15 mouse cellular contexts compared by ENCODE assay signal in the genomic region with DNA sequence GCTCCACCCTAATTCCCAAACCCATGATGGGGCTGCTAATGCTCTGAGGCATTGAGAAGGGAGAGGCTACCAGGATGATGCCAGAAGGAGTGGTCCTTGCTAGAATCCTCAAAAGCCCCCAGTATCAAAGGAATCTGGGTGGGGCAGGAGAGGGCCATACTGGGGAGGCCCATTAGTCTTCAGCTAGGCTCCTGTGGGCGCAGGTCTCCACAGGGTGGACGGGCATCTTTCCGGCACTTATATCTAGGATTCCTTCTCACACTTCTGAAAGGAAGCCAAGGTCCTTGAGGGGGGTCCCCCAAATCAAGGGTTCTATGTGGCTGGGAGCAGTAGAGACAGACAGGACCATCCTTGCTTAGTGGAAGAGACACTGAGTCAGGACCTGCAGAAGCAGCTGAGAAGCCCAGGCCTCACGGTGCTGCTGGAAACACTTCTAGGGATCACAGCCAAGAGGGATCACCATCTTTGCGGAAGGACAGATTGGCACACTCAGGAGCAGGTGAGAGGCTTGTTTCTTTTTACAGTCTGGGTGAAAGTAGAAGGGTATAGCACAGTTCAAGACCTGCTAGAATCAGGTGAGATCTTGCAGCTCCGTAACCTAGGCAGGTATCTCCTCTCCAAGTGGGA.
"Had no signal": no experiment of that assay in that cellular context is flagged by ENCODE, and none has a peak within 500 bp of the region (broad histone marks: within the 10 kb centered on the region; RNA-seq: fewer than 3 reads in every experiment).

Gene Mrgprd, plus strand, starts transcription at position 51 of the 627 bp plus-strand sequence.

- DNase-seq: gastrocnemius, adult 2 months; gastrocnemius, postnatal 10 days; gastrocnemius, postnatal 36 days; heart, adult 18-20 months; heart, postnatal 14 days; heart, postnatal 36 days; kidney, adult 11 months; kidney, adult 2 months; kidney, adult 9 months; kidney, postnatal 14 days; kidney, postnatal 36 days; layer of hippocampus, adult 9-11 months; layer of hippocampus, postnatal 36 days; left cerebral cortex, postnatal 4 days; lung, adult 18-20 months had no signal
